Mouse (Mus musculus): ENCODE data around the gene Gjb4. TPM values are rescaled to one million over a fixed set of nuclear protein-coding genes. Genes with fewer than 3 reads are reported as not detected.

Gjb4 gene
- total RNA-seq, 2 experiments from 2014 or later, result not detected

DNA sequence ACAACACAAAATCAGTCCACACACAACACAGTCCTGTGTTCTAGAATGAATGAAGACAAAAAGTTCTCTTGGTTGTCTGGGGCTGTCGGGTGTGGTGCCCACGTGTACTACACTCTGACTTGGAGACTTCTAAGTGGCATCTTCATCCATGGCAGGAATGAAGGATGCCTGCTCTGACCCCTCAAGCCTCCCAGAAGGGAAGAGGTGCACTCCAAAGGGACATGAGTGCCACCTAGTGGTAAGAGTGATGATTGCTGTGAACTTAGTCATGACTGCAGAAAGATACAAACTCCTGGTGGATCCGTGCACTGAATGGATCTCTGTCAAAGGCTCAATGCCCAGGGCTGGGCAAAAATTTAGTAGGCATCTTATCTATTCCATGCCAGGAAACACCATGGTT lies 34.3 kb downstream of the Gjb4 start:
- intact Hi-C loops (cut with DNase I), result loop anchor here (10.0 kb wide), 3 partner anchors 165 to 765 kb away; partner anchors contain the start of gene Clspn
- peak; percentile 52 to 73 for DNase-seq (ENCODE audit: extremely low spot score in 1 of 2, low spot score in 2 of 2)

DNA sequence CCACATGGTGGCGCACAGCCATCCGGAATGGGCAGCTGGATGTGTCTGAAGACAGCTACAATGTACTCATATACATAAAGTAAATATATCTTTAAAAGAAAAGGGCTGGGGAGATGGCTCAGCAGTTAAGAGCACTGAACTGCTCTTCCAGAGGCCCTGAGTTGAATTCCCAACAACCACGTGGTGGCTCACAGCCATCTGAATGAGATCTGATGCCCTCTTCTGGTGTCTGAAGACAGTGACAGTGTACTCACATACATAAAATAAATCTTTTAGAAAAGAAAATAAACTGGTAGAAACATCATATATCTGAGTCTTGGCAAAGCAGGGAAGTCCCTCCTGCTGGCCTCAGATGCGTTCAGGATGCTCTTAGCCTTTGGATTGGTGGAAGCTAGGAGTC lies 36.7 kb downstream of the Gjb4 start:
- intact Hi-C loops (cut with DNase I), result loop anchor here (10.0 kb wide), 1 partner anchor 162 kb away; no protein-coding TSS in a partner anchor
- no peak for DNase-seq (ENCODE audit: extremely low spot score in 1 of 2, low spot score in 2 of 2)

DNA sequence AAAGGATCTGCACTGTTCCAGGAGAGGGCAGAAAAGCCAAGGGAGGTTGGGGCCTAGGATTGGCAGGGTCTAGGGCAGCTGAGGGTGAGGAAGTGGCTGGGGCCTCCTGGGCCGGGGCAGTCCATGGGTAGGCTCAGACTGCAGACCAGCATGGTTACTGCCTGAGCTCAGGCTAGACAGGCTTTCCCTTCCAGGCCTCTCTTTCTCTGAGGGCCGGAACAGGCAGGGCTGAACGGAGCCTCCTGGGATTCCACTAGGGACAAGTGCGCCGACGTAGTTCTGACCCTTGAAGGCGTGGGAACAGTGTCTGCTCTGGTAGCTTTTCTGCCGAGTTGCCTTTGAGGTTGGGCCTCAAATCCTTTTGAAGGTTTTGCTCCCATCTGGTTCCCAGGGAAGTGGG lies 38.1 kb downstream of the Gjb4 start:
- intact Hi-C loops (cut with DNase I), result loop anchor here (2.0 to 10.0 kb wide), 2 partner anchors 63 to 161 kb away; no protein-coding TSS in a partner anchor
- peak in 1 of 2 experiments; percentile 60 for DNase-seq (ENCODE audit: extremely low spot score in 1 of 2, low spot score in 2 of 2)

DNA sequence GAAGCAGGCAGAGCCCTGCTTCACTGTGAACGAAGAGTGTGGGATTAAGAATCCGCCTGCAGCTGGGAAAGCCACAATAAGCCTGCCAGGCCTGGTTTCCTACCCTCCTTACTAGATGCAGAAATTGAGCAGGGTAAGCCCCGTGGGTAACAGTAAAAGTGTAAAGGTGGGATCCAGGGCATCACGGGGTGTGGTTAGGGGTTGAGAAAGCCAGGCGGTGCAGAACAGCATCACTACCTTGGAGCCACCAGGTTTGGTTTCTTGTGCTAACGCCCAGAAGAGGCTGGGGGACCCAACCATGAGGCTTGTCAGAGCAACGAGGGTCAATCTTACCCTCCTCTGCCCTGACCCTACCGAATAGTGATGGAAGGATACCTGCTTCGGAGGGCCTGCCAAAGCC lies 39.3 kb downstream of the Gjb4 start:
- no peak for DNase-seq (ENCODE audit: extremely low spot score in 1 of 2, low spot score in 2 of 2)
- intact Hi-C loops (cut with DNase I), result loop anchor here (2.0 to 10.0 kb wide), 2 partner anchors 62 to 160 kb away; no protein-coding TSS in a partner anchor

DNA sequence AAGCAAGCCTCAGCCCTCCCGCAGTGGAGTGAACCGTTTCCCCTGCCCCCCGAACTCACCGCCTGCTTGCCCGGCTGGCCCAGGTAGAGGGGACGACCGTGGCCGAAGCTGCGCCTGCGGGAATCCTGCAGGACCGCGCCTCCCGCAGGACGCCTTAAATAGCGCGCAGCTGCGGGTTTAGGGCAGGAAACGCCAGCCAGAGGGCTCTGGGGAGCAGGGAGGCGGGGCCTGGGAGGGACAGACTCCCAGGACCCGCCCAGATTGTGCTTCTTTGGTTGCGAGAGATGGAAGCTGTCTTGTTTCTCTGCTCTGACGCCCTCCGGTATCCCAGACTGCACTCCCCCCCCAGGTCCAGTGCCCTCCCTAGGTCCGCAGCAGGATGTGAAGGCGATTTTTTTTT lies 40.0 kb downstream of the Gjb4 start, which contains the start of gene Gja4:
Gene Gja4, minus strand, starts transcription at position 179 of the 400 bp plus-strand sequence.
- intact Hi-C loops (cut with DNase I), result loop anchor here (2.0 to 10.0 kb wide), 2 partner anchors 61 to 159 kb away; no protein-coding TSS in a partner anchor
- peak; percentile 32 to 92 for DNase-seq (ENCODE audit: extremely low spot score in 1 of 2, low spot score in 2 of 2)

DNA sequence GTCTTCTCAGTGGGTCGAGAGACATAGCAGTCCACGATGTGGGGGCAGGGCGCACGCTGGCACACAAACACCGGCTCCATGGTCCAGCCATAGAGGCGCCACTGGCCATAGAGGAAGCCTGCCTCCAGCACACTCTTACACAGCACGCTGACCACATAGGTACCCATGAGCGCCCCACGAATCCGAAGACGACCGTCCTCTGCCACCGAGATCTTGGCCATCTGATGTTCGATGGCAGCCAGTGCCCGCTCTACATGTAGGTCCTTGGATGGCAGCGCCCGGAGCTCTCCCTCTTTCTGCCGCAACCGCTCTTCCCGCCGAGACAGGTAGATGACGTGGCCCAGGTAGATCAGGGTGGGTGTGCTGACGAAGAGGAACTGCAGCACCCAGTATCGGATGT lies 41.5 kb downstream of the Gjb4 start:
- intact Hi-C loops (cut with DNase I), result loop anchor here (10.0 kb wide), 1 partner anchor 158 kb away; no protein-coding TSS in a partner anchor
- DNase-seq (ENCODE audit: extremely low spot score in 1 of 2, low spot score in 2 of 2), result no peak

DNA sequence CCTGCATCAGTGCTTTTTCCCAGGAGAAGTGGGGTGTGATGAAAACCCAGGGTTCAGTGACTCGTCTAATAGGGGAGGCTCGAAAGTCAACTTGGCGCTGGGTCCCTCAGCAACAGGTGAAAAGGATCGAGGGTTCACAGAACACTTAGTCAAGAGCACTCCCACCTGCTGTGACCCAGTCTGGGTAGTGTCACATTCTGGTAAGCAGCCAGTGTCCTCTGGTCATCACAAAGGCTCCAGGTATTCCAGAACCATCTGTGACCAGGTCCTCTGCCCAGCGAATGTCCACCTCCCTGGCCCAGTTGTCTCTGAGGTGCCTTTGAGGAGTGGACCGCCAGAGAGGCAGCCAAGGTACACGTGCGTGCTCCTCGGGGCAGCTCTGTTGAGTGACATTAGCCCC lies 42.3 kb downstream of the Gjb4 start:
- DNase-seq (ENCODE audit: extremely low spot score in 1 of 2, low spot score in 2 of 2), result no peak
- intact Hi-C loops (cut with DNase I), result loop anchor here (10.0 kb wide), 1 partner anchor 157 kb away; no protein-coding TSS in a partner anchor

DNA sequence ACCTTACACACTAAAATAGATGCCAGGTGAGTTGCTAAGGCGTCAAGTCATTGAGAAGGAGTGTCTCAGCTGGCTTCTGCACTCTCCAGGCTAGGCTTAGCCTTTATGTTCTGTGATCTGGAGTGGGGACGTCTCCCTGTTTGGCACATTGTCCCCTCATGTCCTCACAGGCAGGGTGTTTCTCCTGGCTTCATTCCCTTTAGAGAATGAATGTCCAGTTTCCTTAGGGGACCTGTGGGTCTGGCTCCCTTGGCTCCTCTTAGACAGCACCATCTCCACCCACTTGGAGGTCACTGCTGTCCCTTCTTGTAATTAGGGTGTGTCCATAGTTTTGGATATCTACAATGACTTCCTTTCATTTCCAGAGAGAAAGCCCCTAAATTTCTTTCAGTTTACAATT lies 47.0 kb downstream of the Gjb4 start:
- intact Hi-C loops (cut with DNase I), result no loop called here
- DNase-seq (ENCODE audit: extremely low spot score in 1 of 2, low spot score in 2 of 2), result no peak

DNA sequence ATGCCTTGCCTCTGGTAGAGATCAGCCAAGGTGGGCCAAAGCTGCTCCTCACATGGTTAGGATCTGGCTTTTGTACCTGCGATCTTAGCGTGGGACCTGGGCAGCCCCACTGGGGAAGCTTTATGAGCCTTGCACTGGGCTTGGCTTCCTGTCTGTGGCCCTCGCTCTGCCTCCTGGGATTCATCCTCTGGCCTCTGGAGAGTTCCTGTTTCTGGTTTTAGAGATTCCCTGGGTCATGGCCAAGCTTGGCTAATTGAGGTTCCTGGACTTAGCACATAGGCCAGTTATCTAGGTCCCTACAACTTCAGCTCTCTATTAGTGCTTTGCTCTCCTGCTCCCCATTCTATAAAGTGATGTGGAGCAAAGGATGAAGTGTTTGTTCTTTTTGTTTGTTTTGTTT lies 50.1 kb downstream of the Gjb4 start:
- peak in 1 of 2 experiments; percentile 55 for DNase-seq (ENCODE audit: extremely low spot score in 1 of 2, low spot score in 2 of 2)
- intact Hi-C loops (cut with DNase I), result no loop called here

Other genes starting within 250 kb of the Gjb4 start
- gene Tmem35b, start 230.4 kb downstream of the Gjb4 start, total RNA-seq (2021), result 1 to 10 TPM; 2.2 to 2.6 TPM
- 100 to 1,000 TPM; 275 to 284 TPM for gene Dlgap3, start 184.9 kb downstream of the Gjb4 start, total RNA-seq (2021)
- 10 to 100 TPM; 40.5 to 42.9 TPM for gene Smim12, start 110.3 kb downstream of the Gjb4 start, total RNA-seq (2021)
- 10 to 100 TPM in 1 of 2 experiments, 1 to 10 TPM in 1; 9.2 to 10.8 TPM for gene Gja4, start 40.0 kb downstream of the Gjb4 start, total RNA-seq (2021)
- under 1 TPM; 0.36 to 0.41 TPM for gene Gjb3, start 23.2 kb downstream of the Gjb4 start, total RNA-seq (2021)
- gene Gjb5, start 4.1 kb upstream of the Gjb4 start, total RNA-seq (2021), result not detected